Mouse (Mus musculus) hindbrain, embryonic 15.5 days (tissue): ENCODE data around the gene Txndc5. TPM values are rescaled to one million over a fixed set of nuclear protein-coding genes. Genes with fewer than 3 reads are reported as not detected.

Experiments
- polyA plus RNA-seq: library from polyadenylated mRNA; unstranded; fragments of >200 nt; fragmentation: Nextera tagmentation; extraction: Ambion mirVana; gene quantifications from 2 replicates; pipeline ENCODE4 v1.2.1, GENCODE M21; 2015

The Txndc5 gene
- polyA plus RNA-seq, 1 experiment from 2014 or later, result 92.6 TPM

Other genes starting within 250 kb of the Txndc5 start
- gene Bmp6, start 183.7 kb downstream of the Txndc5 start, polyA plus RNA-seq, result 4.3 and 4.6 TPM in 2 replicates
- 20.5 and 20.8 TPM in 2 replicates for gene Bloc1s5, start 106.3 kb upstream of the Txndc5 start, polyA plus RNA-seq
- gene Eef1e1, start 130.2 kb upstream of the Txndc5 start, polyA plus RNA-seq, result 97.5 and 106 TPM in 2 replicates